Mouse (Mus musculus) kidney, postnatal 10 days (tissue): ENCODE data around the gene Fbxo10.
"Not testable (repeated sequence)": the region's sequence is repeated elsewhere in the genome, so short reads cannot be mapped to it uniquely, and the experiment has no call there.

Experiments
- DNase-seq: peaks from one replicate; pipeline ENCODE4 v3.0.0; 2021; ENCODE audit warnings: mixed read lengths

Fbxo10 gene

DNA sequence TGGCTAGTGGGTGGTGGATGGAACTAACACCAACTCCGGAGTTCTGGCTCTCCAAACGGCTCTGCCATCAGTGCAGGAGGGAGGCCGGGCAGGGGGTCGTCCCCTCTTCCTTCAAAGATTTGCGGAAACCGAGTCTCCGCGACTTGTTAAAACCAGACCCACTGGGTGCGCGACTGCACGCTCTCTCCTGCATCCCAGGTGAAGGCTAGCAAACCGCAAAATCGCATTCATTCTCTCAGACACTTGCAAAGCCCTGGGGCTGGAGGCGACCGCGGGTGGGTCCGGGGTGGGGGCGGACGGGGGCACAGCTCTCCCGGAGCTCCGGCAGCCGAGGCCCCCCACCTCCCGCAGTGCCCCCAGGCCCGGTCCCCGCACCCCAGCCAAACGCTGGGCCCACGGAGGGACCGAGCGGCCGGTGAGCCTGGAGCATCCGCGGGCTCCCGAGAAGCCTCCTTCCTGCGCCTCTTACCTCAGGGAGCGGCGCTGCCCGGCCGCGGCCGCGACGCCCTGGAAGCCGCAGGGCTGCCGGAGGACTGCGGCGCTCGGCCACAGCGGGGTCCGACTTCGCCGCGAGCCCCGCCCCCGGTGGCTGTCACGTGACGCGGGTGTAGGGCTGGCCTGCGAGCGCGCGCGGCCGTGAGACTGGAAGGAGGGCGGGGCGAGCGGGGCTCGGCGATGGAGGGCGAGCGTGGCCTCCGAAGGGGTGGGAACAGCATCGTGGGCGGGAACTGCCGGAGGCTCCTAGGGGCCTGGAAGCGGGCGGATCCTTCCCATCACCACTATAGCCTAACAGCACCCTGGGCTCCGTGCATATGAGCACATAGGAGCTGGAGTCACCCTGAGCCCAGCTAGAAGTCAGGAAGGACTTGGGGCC, at the start of gene Fbxo10:
Fbxo10 (minus strand) TSS at position 584 of the 874 bp plus-strand sequence.
- peak; percentile 98 for DNase-seq

DNA sequence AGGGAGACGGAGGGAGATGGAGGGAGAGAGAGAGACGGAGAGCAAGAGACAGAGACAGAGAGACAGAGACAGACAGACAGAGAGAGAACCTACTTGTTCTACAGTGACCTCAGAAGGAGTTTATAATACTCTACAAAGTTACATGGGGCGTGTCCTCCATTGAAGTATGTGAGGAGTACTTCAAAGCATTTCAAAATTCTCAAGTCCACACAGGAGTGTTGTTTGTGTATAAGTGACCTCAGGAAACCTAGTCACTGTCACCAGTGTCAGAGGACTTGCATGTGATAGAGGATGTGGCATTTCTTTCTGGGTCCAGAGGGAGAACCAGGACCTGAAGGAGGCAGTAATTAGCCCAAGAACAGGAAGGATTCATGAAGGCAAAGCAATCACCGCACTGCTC, 46.6 kb upstream of the Fbxo10 start:
- no peak for DNase-seq

DNA sequence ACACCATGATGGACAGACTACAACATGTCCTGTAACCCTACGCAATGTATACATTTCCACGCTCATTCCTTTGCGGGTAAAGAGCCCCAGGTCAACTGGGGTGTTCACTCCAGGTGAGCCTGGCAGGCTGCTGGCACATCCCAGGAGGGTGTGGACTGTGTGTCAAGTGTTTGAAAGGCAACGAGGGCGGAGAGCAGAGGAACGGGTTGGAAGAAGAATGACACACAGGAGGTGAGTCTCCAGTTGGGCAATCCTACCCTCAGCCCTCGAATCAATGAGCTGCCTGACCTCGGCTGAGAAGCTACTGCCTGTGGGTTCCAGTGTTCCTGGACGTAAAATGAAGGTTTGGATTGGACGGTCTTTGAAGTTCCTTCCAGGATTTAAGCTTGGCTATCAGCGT, 36.9 kb upstream of the Fbxo10 start:
- DNase-seq = no peak

DNA sequence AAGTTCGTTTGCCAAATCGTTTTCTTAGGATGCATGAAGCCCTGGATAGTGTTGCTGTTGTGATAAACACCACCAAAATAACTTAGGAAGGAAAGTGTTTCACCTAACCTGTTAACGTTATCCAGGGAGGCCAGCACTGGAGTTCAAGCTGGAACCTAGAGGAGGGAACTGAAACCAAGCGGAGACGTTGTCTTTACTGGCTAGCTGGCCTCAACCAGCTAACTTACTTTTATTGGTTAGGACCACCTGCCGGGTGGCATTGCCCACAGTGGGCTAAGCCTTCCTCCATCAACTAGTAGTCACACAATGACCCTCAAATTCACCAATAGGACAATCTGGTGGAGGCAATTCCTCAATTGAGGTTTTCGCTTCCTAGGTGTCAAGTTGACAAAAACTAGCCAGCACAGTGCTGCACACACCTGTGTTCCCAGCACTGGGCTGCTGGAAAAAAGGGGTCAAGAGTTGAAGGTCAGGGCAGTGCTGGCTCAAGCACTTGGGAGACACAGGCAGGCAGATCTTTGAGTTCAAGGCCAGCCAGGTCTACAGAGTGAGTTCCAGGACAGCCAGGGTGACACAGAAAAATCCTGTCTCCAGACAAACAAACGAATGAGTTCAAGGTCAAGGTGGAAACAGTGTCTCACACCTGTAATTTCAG, 24.2 kb upstream of the Fbxo10 start:
- no peak for DNase-seq

DNA sequence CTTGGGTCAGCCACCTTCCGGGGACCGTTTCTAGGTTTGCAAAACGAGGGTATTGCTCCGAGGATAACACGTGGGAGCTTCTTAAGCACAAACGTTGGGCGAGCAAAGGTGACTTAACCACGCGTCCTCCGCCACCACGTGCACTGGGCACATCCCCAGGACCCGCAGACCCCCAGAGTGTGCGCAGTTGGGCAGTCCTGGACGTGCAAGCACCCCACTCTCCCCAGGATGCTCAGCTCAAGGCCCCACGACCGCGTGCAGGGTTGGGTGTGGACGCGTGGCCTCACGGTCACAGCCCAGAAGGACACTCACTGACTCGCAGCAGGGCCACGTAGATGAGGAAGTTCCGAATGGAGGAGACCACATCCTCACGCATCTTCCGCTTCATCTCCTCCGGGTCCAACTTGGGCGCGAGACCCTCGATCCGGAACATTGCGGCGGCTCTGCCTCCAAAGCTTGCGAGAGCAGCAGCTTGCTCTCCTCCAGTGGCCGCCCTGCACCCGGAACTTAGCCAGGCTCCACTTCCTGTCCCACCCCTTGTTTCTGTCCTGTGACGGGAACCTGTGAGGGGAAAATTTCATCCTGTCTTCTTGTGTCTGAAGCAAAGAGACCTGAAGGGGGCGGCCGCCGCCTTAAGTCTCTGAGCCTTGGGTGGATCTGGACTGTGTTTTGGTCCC, 23.3 kb upstream of the Fbxo10 start, which contains the start of gene Tomm5:
Tomm5 (minus strand) TSS at position 514 of the 677 bp plus-strand sequence.
- DNase-seq = peak; percentile 93

DNA sequence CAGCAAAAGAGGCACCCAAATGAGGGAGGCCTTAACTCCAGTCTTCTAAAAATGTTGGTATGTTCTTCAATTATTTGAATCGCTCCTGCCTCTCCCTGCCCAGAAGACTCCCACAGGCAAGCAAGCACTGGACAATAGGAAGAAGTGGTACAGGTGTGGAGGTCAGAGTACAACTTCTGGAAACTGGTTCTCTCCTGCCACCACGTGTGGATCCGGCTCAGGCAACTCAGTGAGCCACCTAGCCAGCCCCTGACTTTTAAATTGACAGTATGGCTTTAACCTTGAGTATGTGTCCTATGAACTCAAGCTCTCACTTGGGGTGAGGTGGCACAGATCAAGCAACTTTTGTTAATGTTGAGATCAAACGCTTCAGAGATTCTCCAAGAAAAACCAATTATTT, 22.7 kb upstream of the Fbxo10 start:
- no peak for DNase-seq

DNA sequence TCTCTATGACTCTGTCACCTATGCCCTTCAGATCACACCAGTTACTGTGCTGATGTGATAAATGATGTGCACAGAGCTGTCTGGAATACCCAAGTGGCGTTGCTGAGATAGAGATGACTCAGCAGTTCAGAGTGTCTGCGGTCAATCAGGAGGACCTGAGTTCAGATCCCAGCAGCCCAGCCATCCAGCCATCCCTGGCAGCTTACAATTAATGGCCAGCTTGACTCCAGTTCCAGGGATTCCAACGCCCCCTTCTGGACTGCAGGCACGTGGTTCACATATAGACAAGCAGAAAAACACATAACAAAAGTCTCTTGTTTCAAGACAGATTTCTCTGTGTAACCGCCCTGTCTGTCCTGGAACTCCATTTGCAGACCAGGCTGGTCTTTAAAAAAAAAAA, 22.0 kb upstream of the Fbxo10 start:
- no peak for DNase-seq

DNA sequence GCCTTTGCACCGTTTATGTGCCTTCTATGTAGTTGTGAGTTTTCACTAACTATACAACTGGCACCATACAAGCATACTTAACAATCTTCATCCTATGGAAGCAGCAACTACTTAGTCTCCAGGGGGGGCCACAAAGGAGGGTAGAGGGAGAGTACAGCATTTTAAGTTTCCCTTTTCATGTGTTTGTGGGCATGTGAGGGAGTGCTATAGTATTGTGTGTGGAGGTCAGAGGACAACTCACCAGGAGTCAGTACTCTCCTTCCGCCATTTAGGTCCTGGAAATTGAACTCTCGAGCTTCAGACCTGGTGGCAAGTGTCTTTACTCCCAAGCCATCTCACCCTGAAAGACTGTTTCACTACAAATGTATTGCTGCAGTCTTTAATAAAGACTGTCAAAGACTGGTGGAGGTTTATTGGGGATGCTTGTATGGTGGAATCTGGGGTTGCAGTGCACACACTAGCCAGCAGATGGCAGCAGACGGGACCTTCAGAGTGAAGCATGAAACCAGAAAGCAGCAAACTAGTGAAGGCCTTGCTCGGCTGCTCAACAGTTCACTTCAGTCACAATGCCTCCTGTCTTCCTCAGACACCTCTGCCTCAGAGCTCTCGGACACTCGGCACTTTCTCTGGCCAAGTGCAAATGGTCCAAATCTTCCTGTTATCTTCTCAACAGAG, 12.9 kb upstream of the Fbxo10 start:
- DNase-seq = peak; percentile 83

DNA sequence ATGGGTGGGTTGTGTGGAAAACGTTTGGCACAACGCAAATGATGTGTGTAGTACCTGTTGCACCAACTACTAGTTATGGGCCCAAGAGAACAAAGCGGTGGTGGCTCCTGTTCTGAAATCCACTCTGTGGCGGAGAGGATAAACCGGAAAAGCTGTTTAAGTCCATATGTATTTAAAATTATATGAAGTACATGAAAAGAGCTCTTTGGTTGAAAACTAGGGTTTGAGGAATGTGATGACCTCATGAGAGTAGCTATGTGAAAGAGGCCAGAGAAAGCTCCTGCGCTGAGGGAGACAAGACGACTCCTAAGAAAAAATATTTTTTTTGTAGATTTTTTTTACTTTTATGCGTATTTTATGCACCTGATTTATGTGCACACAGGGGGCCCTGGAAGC, 489 bp upstream of the Fbxo10 start:
- DNase-seq = no peak

DNA sequence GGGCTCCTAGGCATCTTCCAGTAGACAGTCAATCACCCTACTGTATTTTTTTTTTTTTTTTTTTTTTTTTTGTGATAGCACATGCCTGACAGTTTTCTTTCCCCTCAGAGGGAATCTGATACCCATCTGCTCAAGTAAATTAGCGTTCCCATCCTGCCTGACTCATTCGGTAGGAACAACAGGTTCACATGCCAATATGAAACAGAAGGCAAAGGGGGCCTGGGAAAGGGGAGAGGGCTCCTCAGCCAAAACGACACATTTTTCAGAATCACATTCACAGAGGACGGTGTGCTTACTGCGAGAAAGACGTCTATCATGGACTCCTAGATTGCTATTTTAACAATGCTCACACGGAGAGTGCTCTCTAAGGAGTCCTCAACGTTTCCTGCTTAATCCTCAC, 917 bp downstream of the Fbxo10 start:
- DNase-seq = no peak

DNA sequence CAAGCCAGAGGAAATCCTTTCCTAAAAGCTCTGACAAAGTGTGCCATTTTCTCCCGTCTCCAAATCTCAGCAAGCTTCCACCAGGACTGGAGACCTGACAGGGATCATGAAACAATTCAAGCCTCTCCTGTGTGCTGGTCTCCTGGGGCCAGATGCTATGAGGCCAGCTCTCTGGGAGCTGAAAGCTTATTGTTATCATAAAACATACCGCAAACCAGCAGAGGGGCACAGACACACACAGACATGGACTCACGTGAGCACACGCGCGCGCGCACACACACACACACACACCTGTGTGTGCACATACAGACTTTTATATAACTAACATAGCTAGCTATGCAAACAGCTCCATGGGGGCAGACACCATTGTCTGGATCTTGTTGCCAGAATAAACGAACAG, 1.5 kb downstream of the Fbxo10 start:
- no peak for DNase-seq

DNA sequence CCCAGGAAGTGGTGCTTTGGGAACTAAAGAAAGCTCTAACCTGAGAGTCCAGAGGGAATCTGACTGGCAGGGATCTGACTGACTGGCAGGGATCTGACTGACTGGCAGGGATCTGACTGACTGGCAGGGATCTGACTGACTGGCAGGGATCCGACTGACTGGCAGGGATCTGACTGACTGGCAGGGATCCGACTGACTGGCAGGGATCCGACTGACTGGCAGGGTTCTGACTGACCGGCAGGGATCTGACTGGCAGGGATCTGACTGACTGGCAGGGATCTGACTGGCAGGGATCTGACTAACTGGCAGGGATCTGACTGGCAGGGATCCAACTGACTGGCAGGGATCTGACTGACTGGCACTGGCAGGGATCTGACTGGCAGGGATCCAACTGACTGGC, 3.4 kb downstream of the Fbxo10 start:
- DNase-seq = not testable (repeated sequence)

DNA sequence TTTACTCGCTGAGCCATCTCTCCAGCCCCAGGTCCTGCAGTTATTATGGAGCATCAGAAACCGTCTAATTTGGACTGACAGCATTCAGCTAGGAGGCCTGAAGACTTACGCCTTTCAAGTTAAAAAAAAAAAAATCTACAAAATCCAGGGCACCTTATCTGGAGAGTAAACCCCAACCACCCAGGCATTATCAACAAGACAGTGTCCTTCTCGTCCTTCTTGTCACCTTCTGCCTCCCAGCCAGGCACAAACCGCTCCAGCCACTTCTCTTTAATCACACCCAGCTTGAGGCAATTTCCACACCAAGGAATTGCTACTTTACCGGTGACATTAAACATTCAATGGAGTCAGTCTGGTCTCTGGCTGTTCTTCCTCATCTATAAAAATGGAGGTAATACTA, 10.9 kb downstream of the Fbxo10 start:
- DNase-seq = no peak

DNA sequence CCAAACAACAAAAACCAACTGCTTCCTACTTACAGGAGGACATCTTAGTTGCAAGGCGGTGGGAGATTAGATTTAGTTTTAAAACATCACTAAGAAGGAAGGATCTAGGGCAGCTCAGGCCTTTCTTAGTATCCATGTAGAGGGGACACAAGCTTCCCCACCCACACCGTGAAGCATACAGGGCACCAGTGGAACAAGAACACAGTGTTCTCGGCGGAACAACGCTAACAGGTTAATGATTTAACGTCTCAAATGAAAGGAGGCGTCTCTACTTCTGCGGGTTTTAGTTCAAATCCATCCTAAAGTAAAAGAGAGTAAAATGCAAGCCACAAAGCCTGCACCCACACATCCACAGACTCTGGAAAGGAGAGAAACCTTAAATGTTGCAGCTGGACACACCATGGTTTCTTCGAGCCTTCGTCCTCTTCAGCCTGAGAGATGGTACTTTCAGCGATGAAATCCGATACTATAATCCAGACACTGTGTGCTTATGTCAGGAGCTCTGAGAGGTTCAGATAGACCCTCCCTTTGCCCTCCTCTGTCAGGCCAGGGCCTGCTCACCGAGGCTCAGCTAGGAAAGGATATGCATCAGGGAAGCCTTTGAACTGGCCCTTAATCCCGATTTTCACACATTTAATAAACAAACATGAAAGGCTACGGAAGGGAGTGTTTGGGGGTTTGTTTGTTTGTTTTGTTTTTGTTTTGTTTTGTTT, 12.0 kb downstream of the Fbxo10 start:
- DNase-seq = no peak

DNA sequence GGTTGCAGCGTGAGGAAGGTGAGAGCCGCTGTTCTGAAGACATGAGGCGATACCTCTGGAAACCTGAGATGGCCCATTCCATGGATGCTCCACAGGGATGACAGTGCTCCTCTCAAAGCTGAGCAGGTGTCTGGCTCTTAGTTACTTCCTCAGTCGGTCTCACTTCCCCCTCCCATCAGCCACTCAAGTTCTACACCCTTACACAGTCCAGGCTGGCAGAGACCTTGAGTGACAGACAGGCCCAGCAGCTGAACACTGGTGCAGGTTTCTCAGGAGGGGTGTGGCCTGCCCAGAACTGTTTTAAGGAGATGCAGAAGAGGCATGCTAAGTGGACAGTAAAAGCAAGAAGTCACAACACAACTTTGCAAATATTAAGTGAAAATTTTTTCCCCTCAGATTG, 16.7 kb downstream of the Fbxo10 start:
- DNase-seq = no peak

DNA sequence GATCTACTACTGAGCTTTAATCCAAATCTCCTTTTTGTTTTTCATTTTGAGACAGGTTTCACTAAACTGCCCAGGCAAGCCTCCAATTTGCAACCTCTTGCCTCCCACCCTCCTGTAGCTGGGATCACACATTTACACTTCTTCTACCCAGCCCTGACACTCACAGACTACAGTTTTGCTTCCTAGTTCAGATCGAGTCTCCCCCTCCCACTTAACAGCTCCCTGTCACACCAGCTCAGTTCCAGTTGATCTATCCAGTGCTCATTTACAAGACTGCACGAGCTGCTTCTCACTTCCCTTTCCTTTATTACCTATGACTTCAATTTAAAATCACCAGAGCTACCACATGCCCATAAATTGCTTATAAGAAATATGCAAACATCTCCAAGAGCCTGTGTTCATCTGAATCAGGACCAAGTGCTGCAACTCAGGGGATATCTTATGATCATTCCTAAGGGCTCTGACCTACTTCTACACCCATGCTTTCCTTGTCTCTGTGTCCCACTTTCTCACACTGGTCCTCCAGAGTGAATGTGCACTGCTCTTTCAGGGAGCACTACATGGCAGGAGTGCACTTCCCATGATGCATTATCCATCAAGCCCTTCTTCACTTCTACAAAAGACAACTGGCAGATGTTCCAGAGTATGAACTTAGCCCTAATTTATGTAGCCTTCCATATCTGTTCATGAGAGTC, 18.2 kb downstream of the Fbxo10 start:
- DNase-seq = no peak

DNA sequence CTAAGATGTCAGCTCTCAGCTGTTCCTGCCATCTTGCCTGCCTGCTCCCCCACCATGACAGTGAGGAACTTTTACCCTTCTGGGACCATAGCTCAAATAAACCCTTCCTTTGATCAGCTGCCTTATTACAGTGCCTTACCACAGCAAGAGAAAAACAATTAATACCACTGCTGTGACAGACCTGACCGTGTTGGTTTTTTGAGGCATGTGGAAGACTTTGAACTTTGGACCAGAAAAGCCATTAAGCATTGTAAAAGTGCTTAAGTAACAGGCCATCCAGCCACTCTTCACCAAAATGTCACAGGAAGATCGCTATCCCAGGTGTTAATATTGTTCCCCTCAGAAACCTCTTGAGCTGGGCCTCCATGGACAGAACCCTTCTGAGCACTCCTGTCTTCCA, 19.8 kb downstream of the Fbxo10 start:
- DNase-seq = no peak

DNA sequence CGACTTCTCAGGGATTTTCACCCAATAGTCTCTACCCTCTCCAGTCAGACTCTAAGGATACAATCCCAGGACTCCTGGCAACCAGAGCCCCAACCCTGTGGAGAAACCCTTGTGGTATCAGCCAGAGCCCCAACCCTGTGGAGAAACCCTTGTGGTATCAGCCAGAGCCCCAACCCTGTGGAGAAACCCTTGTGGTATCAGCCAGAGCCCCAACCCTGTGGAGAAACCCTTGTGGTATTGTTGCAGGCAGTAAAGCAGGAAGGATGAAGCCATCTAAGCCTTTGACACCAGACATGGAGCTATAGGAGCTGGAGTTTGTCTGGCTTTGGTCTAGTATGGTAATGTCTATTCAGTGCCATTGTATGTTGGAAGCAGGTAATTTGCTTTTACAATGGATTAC, 20.6 kb downstream of the Fbxo10 start:
- DNase-seq = not testable (repeated sequence)

DNA sequence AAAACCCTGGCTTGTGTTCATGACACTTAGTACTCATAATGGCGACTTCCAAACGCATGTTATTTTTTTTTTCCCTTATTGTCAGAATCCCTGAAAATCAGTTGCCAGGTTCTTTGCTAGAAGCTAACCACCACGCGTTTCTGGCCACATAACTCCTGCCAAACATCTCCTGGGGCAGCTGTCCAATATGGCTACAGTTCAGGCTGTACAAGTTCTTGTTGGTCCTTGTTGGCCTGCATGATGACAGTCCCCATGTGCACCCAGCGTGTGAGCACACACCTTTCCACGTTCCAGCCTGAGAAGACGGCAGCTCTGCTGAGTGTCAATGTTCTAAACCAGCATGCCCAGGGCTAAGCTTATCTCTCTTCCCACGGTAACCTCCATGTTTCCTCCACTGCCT, 29.0 kb downstream of the Fbxo10 start:
- DNase-seq = no peak

DNA sequence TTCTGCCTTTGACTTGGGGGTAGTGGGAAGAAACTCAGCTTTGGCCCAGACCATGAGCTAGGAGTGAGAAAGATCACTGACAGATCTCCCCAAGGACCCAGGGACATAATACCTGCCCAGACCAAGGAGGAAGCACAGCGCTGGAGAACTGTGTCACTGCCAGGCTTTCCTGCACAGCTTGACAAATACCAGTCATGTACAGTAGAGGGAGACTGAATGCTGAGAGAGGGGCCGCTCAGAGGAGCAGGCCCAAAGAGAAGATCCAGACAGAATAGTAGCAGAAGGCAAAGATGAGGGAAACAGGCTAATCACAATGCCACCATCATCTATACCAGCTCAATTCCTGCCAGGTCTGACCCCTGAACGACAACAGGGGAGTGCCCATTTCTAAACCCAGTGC, 29.5 kb downstream of the Fbxo10 start:
- no peak for DNase-seq

DNA sequence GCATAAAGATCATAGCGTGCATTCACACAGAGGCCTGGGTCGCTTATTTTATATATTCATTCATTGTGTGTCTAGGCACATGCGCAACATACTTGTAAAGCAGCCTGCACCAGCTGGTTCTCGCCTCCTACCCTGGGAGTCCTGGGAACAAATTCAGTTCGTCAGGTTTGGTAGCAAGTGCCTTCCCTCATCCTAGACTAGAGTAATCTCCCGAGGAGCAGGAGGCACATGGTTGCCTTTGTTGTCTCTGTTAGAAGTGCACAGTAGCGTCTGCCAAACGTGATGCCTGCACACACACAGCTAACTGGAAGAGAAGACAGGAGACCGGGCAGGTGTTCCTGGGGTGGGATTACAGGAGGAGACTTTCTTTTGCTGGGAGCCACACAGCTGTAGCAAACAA, 36.4 kb downstream of the Fbxo10 start:
- no peak for DNase-seq
